Mouse (Mus musculus) brain, embryonic 14.5 days (tissue): ENCODE data around the gene Kat7.

Experiments
- CTCF ChIP-seq: fragments of 200-500 bp; IDR thresholded peaks from 2 replicates; pipeline ENCODE4 v1.5.1; 2012; ENCODE audit warnings: inconsistent platforms, mild to moderate bottlenecking, moderate library complexity, borderline replicate concordance; ENCODE audit not compliant: insufficient read depth, insufficient read length; ENCODE audit errors: extremely low read depth
- POLR2A ChIP-seq: fragments of 200-500 bp; IDR thresholded peaks from 2 replicates; pipeline ENCODE4 v1.6.1; 2012; ENCODE audit warnings: mild to moderate bottlenecking, inconsistent platforms, borderline replicate concordance; ENCODE audit not compliant: poor library complexity, insufficient read depth, insufficient read length, severe bottlenecking; ENCODE audit errors: extremely low read depth

DNA sequence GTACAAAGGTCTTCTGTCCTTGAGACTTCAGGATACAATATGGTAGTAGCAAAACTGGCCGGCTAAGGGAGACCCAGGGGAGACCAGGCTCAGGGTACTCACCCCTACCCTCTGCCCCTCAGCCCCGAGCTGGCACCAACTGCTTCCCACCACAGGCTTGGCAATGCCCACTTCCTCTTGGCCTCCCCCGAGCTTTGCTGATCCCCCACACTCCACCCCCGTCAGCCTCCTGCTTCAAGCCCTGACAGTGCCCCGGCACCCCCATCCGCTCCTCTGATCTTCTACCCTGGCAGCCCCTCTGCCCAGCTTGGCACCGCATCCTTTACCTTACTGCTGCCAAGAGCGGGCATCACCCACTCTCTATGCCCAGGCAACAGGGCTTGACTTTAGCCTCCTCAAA lies 55.9 kb downstream of the Kat7 start:
- no peak for TF ChIP-seq CTCF
- no peak for TF ChIP-seq POLR2A
